Mouse (Mus musculus) Muller cell, postnatal 12 days (primary cell): Measurements from ENCODE around the gene Zfp36.

Experiments used
- DNase-seq: peaks from one replicate; pipeline ENCODE4 v3.0.0-alpha.2; 2015; ENCODE audit errors: inconsistent ontology term

The Zfp36 gene

DNA sequence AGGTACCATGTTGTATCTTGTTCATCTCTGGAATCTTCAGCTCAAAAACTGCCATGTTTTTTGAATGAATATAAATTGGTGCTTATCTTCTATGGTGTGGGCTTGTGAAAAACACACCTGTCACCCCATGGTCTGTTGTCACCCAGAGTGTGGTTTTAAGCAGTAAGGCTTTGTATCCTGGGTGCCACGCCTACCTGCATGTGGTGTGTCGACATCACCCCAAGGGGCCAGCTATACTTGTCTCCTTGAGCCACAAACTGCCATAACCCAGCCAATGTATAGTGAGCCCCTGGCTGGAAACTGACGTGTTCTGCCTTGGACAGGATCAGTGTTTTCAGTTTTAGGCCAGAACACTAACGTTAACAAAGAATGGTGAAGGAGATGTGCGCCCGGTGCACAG is 4.1 kb upstream of the Zfp36 start:
- no peak for DNase-seq

DNA sequence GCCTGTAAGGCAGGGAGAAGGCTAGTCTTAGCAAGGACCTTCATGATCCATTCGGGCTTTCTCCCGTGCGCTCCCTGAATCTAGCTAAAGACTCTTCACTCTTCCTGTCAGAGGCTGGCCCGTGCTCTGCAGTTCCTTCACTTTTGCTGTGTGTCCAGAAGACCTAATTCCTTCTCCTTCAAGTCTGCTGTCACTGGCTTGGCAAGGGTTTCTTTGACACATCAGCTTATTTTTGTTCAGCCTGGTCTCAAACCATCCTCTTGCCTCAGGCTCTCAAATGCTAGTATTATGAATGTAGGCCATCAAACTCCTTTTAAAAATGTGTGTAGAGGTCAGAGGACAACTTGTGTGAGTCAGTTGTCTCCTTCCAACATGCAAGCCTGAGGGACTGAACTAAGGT is 3.6 kb upstream of the Zfp36 start:
- no peak for DNase-seq

DNA sequence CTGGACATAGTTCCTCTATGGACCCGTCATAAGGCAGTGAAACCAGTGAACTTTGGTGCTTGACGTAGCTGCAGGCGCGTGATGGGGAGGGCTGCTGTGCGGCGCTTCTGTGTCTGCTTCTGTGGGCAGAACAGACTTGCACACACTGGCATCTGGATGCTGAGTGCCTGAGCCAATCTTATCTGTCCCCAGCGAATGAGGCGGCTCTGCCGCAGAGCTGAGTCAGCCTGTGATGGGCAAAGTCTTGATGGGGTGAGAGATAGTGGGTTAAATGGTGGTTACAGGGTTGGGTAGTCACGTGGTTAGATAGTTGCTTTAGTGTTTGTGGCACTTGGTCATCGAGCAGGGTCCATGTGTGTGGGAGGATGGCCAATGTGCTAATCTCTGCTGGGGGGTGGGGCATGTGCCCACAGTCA is 2.9 kb upstream of the Zfp36 start:
- peak; percentile 50 for DNase-seq

DNA sequence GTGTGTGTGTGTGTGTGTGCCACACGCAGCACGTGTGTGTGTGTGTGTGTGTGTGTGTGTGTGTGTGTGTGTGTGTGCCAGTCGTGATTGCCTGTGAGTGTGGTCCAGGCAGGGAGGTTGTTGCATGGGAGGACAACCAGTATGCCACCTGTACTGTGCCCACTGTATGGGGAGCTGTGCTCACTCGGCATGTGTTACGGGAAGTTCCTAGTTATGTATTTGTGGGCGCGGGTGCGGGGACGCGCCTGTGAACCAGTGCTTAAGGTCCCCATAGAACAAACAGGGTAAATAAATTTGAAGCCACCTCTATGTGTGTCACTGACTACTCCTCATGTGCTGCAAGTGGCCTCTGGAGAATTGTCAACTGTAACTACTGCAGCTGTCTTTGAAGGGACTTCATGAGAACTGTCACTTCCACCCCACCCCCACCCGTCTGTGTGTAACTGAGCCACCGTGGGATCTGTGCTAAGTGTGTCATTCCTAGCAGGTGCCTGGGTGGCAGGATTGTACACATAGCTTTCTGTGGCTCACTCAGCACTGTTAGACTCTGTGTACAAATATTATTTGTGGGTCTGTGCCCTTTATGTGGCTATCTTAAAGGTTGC is 2.4 kb upstream of the Zfp36 start:
- DNase-seq, result peak; percentile 55

DNA sequence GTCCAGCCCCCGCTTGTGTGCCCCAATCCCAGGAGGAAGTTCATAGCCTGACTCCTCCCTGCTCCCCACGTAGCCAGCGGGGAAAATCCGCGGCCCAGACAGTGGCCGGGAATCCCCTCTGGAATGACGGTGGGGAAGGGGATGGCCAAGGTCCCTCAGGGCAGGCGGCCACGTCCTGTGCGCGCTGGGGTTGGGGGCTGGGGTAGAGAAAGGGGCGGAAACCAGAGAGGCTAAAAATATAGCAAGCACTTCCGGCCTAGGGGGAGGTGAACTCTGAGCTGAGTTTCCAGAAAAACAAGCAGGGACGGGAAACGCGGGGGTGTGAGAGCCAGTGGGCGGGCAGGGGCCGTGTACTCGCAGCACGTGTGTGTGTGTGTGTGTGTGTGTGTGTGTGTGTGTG is 1.9 kb upstream of the Zfp36 start:
- DNase-seq, result peak; percentile 92

DNA sequence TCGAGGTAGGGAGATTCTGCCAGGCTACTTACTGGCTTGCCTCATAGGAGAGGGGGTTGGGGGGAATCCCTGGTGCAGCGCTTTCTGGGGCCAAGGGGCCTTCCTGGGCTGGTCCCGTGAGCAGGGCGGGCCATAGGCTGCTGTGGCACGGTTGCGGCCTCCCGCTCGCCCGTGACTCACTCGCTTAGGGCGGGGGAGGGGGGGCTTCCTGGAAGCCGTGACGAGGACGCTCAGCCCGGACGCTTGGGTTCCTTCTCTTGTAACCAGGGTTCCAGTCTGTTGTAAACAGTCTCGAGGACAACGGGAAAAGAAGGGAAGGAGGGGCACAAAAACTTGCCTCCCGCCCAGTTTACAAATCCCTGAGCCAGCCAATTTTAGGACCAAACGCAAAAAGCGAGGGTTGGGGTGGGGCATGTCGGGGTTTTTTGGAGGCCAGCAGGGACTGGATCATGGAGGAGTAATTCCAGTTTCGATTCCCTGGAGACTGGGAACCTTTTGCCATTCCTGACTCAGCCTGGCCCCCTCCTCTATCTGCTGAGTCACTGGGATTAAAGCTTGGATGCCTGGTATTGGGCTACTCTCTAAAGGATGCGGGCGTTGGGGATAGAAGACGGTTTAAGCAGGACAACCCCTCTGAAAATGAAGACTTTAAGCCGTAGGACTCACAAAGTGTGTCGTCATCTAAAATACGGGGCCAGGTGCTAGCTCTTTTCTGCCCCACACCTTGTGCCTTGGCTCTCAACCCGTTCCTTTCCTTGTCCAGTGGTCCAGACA is 1.2 kb upstream of the Zfp36 start:
- peak; percentile 95 for DNase-seq

DNA sequence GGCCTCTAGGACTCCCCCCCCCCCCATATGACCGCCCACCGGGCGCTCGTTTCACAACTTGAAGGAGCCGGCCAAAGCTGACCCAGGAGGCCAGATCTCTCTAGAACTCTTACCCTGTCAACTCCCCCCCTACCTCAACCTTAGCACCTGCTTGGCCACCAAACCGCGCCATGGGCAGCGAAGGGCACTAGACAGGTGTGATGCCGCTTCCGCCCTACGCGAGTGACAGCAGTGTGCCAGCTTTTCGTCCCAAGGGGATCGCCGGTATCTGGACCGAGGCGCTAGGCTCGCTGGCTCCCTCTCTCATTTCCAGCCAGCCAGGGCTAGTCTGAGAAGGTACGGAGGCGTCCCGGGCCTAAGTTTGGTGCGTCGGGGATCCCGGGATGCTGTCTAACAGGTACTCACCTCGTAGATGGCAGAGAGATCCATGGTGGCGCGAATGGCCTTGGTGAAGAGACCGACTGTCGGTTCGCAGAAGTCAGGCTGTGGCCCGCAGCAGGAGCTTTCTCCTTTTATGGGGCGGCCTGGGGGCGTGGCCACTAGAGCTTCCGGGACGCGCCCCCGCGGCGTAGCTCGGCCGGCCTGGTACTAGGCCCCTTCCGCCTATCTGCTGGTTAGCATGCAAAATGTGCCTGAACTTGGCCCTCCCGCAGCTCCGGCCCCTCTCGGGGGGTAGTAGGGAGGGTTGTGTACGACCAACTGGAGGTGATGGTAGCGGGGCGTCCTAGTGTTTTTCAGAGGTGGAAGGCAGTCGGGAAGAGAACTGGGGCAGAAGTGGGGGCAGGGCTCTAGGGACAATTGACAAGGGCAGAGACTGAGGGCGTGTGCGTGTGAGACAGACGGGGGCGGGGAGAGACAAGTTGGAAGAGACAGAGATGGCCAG is 1.0 kb downstream of the Zfp36 start:
- peak; percentile 98 for DNase-seq

DNA sequence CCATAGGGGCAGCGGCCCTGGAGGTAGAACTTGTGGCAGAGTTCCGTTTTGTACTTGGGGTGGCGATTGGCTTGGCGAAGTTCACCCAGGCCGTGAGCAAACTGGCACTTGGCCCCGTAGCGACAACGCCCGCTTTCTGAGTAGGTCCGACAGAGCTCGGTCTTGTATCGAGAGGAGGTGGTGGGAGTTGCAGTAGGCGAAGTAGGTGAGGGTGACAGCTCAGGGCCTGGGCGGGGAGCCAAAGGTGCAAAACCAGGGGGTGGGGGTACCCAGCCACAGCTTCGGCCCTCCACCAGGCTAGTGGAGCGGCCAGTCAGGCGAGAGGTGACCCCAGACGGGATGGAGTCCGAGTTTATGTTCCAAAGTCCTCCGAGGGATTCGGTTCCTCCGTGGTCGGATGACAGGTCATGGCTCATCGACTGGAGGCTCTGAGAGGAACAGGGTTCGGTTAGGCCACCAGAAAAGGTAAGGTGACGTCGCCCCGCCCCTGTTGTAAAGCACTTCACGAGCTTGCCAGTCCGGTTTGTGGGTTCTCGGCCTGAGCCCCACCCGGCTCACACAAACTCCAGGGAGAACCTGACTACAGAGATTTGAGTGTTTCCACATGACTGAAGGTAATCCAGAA is 1.9 kb downstream of the Zfp36 start:
- peak; percentile 55 for DNase-seq

DNA sequence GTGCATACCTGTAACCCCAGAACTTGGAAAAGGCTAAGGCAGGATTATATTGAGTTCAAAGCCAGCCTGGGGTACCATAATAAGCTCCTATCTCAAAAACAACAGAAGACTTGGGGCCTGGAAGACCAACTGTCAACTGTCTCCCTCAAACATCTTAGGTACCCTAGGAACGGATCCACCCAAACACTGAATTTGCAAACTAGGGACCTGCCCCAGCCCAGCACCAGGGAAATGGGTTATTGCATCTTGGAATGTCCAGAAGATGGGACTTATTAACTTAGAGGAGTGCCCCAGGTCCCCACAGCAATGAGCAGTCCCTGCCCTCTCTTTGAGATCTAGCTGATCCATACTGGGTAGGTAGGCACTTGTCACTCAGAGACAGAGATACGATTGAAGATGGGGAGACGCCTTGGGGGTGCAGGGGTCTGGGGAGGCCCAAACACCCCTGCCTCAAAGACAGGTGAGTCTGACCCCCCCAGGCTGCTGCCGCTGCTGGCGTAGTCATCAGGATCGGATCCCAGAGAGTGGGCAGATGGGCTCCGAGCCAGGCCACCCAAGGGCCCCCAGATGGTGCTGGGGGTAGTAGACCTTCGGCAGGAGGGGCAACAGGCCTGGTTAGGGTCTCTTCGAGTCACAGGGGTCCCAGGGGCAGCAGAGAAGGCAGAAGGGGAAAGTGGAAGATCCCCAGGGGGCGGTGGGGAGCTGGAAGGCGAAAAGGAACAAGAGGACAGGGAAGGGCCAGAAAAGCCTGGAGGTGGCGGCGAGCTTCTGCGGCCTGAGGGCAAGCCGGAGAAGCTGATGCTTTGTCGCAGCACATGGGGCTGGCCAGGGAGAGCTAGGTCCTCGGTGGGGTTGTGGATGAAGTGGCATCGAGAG is 2.6 kb downstream of the Zfp36 start:
- no peak for DNase-seq

DNA sequence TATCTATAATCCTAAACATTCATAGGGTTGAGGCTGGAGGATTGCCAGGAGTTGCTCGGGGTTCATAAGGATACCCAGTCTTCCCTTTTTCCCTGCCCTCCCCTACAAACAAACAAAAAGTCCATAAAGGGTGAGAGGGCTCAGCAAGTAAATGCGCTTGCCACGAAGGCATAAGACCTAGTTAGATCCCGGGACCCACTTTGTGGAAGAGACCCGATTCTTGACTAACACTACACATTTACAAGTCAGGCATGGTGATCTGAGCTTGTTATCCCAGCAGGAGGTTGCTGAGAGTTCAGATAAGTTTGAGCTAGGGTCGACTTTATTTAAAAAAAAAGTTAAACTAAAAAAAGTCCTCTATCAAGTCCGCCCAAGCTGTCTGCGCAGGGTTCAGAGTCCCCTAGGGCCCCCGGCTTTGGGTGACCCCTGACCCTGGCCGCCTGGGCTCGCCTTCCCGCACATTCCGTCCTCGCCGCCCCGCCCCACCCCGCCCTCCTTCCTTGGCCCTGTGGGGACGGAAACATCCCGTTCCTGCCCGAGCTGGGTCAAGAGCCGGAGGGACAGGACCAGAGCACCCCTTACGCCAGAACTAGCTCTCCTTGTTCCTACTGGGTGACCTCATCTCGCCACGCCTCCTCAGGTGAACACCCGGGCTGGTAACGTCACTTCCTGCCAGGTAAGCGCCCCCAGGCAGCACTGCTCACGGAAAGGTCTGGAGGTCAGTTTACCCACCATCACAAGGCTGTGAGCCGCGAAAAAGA is 3.9 kb downstream of the Zfp36 start:
- DNase-seq, result peak; percentile 79

DNA sequence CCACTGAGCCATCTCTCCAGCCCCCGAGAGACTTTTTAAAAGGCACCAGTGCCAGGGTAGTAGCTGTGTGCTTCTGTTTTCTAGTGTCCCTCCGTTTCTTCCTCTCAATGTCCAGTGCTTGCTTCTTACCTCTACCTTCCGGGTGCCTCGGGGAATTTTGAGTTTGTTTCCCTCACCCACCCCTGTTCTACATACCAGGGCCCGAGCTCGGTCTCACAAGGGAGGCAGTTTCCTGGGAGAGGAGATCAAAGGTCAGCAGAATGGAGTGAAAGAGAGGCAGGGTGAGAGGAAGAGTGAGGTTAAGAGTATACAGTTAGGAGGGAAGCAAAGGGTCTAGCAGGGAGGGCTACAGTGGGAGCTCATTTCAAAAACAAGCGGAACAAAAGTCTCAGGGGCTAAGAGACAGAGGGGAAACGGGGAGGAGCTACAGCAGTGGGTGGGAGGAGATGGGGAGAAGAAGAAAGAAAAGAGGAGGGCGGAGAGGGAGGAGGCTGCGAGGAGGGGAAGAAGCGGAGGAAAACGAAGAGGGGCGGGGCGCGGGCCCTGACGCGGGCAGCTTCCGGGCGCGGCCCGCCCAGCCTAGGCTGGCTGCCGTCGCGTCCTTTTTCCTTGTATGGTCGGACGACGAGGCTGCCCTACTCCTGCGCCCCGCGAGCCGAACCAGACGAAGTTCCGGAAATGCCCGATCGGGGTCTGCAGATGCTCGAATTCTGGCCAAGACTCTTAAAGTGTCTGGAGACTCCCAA is 4.7 kb downstream of the Zfp36 start:
- DNase-seq, result peak; percentile 98

DNA sequence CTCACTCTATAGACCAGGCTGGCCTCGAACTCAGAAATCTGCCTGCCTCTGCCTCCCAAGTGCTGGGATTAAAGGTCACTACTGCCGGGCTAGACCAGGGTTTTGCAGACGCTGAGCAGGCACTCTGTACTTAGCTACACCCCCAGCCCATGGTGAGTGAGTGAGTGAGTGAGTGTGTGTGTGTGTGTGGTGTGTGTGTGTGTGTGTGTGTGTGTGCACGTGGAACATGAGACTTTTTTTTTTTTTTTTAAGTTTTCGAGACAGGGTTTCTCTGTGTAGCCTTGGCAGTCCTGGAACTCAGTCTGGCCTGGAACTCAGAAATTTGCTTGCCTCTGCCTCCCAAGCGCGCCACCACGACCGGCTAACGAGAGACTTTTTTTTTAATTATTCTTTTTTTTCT is 5.4 kb downstream of the Zfp36 start:
- peak; percentile 29 for DNase-seq

DNA sequence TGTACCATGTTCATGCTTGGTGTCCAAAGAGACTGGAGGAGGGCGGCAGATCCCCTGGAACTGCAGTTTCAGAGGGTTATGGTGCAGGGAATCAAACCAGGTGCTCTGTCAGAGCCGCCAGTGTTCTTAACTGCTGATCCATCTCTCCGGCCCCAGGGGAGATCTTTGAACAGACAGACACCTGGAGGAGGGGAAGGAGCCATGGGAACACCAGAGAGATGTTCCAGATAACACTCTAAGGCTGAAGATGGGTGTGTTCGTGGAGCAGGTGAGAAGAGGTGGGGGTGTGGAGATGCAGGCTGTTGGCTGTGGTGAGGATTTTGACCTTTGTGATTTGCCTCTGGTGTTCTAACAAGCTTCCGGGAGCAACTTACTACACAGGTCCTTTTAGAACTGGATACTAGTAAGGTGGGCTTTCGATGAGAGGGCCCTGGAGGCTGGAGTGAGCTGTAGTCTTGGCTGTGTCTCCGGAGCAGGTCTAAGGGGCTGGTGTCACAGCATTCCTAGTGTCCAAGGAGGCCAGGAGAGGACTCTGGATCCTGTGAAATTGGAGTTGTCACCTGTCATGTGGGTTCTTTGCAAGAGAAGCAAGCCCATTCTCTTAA is 6.1 kb downstream of the Zfp36 start:
- DNase-seq, result no peak

DNA sequence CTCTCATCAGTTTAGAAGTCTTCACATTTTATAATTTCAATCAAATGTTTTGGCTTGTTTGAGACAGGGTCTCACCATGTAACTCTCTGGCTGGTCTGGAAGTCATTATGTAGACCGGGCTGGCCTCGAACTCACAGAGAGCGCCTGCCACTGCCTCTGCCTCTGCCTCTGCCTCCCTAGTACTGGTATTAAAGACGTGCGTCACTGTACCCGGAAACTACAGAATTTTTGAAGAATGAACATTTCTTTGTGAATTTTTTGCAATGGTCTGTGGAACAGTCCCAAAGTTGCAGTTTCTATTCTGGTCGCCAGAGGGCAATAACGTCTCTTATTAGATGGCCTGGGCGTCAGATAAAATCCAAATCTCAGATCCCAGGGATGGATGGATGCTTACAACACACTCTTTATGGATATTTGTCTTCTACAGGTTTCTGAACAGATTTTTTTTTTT is 6.9 kb downstream of the Zfp36 start:
- DNase-seq, result peak; percentile 91

DNA sequence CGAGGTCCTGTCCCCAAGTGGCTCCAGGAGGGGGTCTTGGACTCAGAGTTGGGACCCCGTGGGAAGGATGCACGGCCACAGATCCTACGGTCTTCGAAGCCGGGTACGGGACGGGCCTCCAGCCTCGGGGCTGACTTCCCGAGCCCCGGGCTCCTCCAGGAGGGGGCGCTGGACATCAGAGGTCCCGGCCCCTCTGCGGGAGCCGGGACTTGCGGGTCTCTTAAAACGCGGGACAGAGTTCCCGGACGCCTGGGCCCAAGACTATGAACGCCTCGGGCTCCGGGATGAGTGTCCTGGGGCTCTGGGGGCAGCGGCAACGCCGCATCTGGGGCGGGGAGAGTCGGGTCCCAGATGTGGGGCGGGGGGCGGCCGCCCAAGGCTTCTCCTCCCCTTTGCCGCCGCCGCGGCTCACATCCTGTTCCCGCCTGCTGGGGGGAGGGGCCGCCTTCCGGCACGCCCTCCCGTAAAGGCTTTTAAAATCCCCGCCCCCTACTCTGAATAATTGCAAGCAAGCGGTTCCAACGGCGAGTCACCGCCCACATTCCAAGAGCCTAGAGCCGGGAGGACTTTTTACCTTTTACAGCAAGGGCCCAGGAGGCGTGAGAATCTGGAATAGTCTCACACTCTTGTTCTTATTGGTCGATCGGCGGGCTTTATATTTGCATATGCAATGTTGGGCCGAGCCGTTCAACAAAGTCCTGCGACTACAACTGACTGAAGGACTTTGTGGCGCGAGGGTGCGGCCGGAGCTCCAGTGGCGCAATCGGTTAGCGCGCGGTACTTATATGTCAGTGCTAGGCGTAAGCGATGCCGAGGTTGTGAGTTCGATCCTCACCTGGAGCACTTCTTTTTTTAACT is 7.6 kb downstream of the Zfp36 start, which contains the start of gene Plekhg2:
TSS of gene Plekhg2 (minus strand) at position 349 of the 858 bp plus-strand sequence.
- DNase-seq, result peak; percentile 100

DNA sequence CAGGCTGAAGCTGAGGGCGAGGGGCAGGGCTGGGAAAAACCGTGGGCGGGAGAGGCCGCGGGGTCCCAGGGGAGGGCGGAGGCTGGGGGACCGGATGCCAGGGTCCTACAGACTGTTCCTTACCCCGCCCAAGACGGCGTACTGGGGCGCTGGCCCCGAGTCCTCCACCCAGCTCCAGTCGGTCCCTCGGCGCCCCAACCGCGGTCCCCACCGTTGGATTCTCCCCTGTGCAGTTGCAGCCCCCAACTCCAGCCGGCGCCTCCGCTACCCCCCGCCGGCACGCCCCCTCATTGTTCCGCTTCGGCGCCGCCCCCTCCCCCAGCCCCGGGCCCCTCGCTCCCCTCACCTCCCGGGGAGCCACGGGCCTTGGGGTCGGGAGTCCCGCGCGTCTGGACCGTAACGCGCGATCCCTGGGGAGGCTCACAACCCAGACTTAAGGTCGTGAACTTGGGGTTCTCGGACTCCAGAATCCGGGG is 8.5 kb downstream of the Zfp36 start:
- DNase-seq, result peak; percentile 73

DNA sequence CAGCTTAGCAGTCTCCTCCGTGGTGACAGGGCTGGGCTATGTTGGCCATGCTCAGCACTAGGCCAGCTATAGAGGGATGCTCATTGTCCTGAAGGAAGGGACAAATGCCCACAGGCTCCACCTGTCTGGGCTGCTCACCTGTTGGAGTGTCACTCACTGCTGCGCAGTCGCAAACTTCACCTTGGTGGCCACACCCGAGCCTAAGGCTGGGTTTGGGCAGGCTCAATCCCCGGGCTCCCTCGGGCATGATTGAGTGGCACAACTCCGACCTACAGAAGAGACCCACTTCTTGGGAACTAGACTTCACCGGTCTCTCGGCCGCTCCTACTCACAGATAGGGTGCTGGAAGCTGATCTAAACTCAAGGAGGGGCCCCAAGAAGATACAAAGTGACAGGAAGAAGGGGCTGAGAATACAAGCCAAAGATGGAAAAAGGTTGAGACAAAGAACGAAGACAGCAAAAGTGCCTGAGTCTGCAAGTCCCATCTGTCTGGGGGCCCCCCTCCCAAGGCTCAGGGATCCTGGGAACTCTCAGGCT is 9.0 kb downstream of the Zfp36 start:
- no peak for DNase-seq

DNA sequence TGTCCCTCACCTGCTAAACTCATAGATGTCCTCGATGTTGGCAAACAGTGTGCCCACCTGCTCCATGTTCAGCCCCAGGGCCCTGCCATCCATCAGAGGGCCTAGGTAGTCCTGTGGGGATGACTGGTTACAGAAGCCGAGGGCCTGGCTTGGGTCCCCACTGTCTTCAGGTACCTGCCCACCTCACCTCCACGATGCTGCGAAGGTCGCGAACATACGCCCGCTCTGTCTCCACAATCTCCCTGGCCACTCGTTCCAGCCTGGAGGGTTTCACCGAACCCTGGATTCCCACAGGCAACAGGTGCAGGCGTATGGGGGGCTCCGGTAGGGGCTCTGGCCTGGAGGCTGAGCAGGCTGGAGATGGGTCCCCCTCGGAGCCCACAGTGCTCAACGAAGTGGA is 10.0 kb downstream of the Zfp36 start:
- DNase-seq, result no peak
